Mouse (Mus musculus): Measurements from ENCODE around the gene Lhx9. TPM values are rescaled to one million over a fixed set of nuclear protein-coding genes. Genes with fewer than 3 reads are reported as not detected.

Gene Lhx9
- polyA plus RNA-seq, 1 experiment from 2014 or later: 0.38 TPM

Other genes starting within 250 kb of the Lhx9 start
- 42.7 and 42.8 TPM in 2 replicates for gene Nek7, start 228.4 kb downstream of the Lhx9 start, polyA plus RNA-seq (2015; fragmentation: Nextera tagmentation; extraction: Ambion mirVana)
- 42.3 and 44.7 TPM in 2 replicates for gene 2310009B15Rik, start 8.3 kb upstream of the Lhx9 start, polyA plus RNA-seq (2015; fragmentation: Nextera tagmentation; extraction: Ambion mirVana)
- gene Dennd1b, start 114.9 kb upstream of the Lhx9 start, polyA plus RNA-seq (2015; fragmentation: Nextera tagmentation; extraction: Ambion mirVana): 8.2 and 10.4 TPM in 2 replicates